Mouse (Mus musculus) lung, postnatal 10 days (tissue): Measurements from ENCODE around the gene Stim1.
"Not testable (repeated sequence)": the region's sequence is repeated elsewhere in the genome, so short reads cannot be mapped to it uniquely, and the experiment has no call there.

Source experiments
- DNase-seq: peaks from one replicate; pipeline ENCODE4 v3.0.0; 2021

Gene Stim1

DNA sequence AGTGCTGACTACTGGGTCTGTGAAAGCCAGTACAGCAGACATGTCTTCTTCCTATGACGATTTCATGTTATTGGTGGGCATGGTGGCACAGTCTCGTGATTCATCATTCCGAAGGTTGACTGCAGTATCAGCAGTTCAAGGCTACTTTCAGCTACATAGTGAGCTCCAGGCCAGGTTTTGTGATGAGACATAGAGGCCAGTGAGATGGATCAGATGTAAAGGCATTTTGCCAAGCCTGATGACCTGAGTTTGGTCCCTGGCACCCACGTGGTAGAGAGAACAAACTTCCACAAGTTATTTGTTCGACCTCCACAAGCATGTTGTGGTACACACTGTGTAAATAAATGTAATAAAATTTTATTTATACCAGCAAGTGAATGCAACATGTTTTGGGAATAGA is 102.9 kb downstream of the Stim1 start:
- no peak for DNase-seq

DNA sequence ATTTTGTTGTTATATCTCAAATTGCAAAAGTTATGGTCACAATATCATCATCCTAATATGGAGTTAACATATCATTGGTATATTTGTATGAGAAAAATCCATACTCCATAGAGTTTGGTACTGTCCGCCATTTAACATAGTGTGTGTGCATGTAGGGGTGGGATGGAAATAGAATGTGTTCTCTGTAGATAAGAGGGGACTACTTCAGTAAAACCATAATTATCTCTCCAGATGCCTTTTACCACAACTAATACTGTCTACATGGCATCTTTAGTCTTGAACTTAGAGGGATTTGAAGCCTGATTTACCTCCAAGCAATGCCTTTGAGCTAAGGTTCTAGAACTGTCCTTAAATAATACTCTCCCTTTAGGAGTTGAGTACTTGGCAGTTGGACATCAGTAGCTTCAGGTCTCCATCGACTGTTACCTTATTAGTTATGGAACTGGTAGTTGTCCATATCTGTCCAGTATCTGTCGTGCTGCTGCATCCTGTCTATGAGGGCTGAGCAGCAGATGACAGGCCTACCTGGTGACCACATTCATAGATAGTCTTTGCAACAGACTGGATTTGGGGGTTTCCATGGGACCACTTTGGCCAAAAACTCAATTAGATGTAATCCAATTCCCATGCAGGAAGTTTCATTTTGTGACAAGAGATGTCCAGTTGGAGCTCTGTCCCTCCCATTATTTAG is 105.9 kb downstream of the Stim1 start:
- DNase-seq, result no peak

DNA sequence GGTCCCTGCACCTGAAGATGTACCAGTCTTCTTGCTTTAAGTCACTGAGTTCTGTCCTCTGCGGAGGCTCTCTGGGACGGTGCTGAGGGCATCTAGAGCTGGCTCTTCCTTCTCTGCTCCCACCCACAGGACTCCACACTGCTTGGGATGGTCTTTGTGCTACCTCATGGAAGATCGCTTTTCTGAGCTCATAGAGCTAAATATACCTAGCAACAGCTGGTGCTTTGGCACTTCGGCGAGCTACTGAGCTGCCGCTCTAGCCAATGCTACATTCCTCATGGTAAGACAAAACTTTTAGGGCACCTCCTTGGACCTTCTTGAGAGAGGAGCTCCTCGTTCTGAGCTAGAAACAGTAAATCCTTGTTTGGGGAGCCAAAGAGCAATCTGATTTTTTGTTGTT is 115.6 kb downstream of the Stim1 start:
- peak; percentile 10 for DNase-seq

DNA sequence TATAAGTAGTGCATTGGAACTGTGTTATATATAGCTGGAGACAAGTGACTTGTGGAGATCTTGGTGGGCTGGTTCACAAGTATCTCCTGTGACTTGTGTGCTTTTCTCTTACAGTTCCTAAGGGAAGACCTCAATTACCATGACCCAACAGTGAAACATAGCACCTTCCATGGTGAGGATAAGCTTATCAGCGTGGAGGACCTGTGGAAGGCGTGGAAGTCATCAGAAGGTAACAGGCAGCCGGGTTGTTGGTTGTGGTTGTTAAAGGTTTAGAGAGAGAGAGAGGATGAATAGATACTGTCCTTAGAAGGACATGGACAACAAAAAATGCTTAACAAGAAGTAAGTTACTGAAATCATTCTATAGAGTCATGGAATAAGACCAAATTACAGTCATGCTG is 118.4 kb downstream of the Stim1 start:
- no peak for DNase-seq

DNA sequence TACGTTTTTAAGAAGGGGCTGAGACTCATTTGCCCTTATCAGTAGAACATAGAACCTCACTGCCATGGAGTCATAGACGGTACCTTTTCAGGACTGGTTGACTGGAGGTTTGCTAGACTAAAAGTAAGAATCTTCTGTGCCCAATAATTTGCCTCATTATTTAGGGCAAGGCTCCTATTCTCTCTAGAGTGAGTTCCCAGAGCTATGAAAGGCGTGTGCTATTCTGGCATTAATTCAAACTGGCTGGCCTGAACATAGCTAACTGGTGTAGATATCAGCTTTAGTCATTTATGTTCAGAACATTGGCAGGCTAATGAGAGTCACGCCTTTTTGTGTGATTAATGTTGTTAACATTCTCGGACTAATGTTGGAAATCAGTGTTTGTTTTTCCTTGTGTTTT is 121.5 kb downstream of the Stim1 start:
- DNase-seq, result peak; percentile 18

DNA sequence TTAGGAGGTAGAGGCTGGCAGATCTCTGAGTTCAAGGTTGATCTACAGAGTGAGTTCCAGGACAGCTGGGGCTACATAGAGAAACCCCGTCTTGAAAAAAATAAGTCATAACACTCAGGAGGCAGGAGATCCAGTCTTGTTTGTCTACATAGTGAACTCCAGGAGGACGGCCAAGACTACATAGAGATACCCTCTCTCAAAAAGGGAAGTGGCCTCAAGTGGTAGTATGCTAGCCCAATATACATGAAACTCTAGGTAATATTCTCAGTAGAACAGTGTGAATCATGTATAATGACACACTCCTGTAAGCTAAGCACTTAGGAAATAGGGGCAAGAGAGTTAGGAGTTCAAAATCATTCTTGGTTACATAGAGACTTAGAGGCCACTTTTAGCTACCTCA is 126.3 kb downstream of the Stim1 start:
- no peak for DNase-seq

DNA sequence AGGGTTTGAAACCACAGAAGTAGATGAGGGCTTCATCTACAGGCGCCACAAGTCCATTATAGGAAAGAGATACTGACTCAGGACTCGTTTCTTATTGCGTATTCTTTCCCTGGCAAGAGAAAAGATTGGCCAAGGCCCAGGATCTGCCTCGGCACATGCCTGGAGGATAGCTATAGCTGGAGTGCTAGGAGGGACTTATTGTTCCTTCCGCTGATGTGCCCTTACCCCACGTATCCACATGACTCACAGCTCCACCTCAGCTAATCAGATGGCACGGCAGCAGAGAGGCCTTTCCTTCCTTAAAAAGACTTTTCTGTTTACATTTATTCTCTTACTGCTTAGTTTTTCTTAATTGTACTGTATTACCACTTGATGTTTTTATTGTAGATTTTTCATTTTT is 128.3 kb downstream of the Stim1 start:
- no peak for DNase-seq

DNA sequence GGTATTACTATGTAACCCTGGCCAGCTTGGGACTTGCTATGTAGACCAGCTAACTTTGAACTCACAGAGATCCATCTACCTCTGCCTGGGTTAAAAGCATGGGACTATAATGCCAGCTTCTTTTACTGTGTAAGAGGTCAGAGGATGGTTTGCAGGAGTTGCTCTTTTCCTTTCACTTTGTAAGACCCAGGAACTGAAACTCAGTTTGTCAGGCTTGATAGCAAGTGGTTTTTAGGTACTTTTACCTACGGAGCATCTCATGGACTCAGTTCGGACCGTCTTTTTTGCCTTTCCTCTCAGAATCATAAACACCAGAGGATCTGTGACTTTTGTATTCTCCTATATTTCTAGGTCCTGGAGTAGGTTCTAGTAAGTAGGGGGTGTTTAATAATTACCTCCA is 128.7 kb downstream of the Stim1 start:
- DNase-seq, result no peak

DNA sequence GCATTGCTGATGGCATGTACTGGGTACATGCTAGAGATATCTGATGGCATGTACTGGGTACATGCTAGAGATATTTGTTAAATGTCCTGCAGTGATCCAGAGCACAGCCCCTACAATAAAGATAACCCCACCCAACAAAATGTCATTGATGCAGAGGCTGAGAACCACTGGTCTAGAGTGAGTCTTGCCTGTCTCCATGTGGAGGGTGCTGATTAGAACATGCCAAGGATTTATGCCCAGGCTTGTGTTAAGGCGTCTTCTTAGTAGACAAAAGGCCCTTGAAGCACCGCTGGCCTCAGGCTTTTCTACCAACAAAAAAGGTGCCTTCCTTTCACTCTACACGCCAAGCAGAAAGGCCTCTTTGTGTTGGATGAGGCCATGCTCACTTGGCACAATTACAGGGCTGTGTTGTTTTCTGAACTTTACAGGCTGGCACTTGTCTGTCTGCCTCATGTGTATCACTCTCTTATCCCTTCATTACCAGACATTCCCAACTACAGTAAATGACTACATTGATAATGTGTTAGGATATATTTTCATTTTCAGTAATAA is 131.7 kb downstream of the Stim1 start:
- DNase-seq, result no peak

DNA sequence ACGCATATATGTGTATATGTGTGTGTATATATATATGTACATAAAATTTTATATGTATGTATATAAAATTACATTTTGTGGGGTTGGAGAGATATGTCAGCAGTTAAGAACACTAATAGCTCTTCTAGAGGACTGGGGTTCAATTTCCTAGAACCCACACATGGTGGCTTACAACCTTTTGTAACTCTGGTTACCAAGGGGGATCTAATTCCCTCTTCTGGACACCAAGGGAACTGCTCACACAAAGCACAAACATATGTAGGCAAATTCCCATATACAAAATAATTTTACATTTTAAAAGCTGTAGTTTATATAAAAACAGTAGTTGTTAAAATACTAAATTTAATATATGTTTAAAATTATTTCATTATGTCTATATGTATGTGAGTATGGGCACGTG is 136.5 kb downstream of the Stim1 start:
- no peak for DNase-seq

DNA sequence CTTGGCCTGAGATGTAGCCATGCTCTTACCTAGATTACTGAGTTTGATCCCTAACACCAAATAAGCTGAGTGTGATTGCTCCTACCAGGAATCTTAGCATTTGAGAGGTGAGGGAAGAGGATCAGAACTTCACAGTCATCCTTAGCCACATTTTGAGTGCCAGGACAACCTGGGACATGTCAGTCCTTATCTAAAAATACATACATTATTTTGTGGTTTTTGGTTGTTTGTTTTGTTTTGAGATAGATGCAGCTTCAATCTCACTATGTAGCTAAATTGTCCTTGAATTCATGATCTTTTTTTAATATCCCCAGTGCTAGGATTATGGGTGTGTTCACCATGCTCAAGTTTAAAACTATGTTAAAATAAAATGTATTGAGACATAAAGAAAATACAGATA is 139.8 kb downstream of the Stim1 start:
- DNase-seq, result no peak

DNA sequence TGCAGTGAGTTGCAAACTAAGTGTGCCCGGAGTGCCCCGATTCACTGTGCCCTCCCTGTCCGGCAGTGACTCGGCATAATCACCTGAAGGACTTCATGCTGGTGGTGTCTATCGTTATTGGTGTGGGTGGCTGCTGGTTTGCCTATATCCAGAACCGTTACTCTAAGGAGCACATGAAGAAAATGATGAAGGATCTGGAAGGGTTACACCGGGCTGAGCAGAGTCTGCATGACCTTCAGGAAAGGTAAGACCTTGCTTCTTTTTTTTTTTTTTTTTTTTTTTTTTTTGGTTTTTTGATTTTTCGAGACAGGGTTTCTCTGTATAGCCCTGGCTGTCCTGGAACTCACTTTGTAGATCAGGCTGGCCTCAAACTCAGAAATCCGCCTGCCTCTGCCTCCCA is 147.7 kb downstream of the Stim1 start:
- DNase-seq, result not testable (repeated sequence)

DNA sequence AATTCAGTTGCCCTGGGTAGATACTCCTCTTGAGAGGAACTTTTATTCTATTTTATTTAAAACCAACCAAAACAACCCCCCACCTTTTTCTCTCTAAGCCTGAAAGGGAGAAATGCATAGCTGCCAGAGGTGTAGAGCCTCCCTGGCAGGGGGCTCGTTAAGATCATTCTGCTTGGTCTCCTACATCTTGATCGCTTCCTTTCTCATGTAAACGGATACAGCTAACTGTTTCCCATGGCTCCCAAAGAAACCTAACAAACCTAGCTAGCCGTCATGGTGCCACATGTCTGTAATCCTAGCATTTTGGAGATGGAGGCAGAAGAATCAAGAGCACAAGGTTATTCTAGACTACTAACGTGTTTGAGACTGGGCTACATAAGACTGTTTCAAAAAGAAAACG is 148.2 kb downstream of the Stim1 start:
- DNase-seq, result no peak

DNA sequence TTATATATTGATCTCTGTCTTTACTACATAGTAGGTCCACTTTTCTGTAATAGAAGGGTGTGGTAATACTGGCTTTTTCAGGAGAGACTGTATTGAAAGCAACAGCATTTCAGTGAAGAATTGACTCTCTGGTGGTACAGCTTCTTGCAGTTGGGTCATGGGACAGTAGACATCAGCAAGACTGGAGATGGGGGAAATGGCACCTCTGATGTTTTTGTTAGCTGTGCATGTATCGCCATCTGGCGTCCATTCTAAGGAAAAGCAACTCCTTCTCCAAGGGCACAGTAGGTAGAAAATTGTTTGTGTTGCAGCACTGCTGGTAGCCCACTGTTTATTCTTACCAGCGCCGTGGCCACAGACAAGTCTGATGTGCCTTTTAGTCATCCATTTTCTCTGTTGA is 149.8 kb downstream of the Stim1 start:
- peak; percentile 59 for DNase-seq

DNA sequence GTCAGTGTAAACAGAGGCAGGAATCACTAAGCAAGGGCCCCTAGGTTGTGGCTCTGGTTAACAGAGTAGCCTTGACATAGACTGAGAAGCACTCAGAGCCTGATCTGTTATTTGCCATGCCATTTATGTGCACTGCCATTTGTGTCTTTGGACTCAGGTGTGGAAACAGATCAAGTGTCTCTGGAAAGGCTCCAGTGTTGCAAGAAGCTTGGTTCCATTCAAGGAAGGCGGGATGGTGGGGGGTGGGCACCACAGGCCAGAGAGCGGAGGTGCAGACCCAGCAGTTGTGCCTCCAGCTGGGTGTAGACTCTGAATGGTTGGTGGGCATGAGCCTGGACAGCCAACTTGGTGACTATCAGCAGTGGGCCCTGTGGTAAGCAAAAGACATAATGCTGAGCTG is 154.4 kb downstream of the Stim1 start:
- no peak for DNase-seq

DNA sequence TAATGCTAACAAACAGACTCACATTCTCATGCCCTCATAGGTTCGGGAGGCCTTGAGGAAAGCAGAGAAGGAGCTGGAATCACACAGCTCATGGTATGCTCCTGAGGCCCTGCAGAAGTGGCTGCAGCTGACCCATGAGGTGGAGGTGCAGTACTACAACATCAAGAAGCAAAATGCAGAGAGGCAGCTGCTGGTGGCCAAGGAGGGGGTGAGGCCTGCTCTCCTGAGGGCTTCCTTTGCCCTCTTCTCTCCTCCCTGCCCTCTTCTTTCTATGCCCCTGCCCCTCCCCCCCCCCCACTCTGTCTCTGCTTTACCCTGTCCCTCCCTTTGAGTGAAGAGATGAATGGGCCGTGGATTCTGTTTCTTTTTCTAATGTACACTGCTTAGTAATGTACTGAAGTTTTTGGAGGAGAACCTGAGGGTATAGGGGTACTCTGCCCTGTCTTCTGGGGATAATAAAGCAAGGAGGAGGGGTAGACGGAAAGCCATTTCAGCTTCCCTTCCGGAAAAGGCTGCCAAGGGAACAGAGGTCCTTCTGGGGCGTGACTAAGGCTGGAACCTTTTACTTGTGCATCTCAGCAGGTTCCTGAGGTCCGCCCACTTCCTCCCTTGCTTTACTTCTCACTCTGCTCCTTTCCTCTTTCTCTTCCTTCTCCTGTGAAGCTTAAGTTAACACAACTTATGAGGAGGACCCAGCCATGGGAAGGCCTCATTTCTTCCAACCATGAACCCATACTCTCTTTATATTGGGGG is 158.5 kb downstream of the Stim1 start:
- DNase-seq, result no peak

DNA sequence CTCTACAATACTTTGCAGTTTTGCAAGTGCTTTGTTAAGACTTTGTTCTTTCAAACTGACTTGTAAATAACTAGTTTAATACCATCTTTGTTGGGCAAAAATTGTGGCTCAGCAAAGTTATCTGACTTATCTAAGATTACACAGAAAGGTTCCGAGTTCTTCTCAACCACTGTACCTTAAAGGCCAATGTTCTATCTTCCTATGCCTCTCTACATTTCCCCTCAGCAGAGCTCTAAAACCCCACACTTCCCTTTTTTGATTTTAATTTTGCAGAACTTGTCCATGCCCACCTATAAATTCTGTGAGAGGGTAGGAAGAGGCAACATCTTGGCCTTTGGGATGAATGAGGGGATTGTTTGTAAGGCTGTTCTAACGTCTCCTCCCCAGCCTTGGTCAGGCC is 166.7 kb downstream of the Stim1 start:
- DNase-seq, result no peak

DNA sequence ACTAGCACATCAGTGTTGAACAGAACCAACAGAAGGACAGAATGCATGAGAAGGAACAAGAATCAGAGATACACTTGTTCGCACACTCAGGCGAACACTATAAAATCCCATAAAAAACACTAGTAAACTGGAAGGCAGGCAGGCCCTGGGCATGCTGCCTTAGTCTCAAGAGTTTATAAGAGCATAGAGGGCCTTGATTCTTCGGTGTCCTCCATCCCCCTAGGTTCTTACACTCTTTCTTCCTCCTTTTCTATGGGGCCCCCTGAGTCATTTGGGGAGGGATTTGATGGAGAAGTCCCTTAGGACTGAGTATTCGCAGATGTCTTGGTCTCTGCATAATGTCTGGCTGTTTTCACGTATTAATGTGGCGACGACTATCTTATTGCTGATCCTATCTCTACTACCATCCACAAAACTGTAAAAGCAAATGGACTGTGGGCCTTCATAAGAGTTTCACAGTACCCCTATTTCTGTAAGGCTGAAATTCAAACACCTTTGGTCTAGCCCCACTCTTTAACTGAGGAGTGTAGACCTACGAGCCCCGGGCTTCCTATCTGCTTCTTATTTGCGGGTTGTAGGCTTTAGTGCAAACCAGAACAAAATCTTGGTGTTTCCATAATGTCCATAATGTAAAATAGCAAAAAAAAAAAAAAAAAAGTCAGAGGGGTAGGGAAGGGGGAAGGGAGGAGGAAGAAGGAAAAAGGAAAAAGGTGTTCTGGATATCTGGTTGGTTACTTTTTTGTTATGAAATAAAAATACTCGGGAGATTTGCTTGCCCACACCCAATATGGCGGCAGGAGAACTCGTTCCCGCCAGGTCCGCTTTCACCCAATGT is 173.4 kb downstream of the Stim1 start:
- no peak for DNase-seq

DNA sequence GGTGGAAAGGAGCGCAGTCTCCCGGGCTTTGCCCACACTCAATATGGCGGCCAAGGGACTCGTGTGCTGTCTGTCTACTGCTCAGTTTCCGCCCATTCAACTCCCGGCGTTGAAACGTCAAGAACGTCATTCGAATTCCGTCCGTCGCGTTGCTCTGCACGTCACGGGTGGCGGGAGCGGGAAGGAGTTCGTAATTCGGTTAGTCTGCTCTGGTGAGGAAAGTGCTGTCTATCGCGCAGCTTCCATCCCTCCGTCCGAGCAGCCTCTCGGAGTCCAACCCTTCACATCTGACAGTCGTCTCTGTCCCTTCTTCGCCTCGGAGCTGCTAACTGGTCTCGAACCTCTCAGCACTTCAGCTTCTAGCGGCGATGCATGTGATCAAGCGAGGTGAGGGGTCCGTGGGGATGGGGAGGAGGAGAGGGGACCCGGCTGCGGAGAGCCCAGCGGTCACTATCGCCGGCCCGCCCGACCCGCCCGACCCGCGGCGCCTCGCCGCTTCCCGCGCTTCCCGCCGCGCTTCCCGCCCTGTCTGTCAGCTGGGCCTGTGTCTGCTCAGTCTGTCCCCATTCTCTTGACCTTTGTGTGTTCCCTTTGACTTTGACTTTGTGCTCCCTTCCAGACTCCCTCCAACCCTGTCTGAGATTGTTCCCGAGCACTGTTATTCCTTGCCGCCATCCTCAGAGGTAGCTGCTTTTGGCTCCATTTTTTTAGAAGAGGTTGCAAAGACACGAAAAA is 174.2 kb downstream of the Stim1 start, which contains the start of gene Rrm1:
TSS of gene Rrm1 (plus strand) at position 39 of the 735 bp plus-strand sequence.
- DNase-seq, result peak; percentile 97

DNA sequence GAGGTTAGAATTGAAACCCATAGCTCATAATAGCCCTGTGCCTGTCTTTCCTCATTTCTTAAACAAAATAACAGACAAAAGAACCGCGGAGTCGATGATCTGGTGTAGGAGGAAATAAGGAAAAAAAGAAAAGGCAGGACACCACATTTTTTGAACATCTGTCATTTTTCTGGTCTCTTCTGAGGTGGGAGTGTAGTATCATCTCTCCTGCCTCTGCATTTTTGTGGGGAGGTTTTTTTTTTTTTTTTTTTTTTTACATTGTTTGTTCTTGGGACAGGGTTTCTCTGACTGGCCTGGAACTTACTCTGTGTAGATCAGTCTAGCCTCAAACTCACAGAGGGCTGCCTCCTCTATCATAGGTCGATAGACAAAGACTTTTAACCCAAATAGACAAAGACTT is 174.8 kb downstream of the Stim1 start:
- DNase-seq, result no peak

DNA sequence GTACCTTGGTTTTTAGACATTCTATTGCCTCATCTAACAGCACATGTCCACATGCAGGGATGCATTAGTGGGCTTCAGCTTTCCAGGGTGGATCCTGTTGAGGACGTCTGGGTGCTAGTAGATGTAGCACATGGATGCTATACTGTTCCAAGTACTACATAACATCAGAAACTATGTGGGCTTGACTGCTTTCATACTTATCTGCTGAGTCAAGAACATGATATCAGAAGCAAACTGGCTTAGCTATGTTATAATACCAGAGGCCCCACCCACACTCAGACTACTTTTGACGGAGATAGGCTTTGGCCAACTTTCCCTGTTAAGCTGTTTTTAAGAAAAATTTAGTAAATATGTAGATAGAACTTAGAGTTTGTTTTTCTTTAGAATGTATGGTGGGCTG is 176.7 kb downstream of the Stim1 start:
- DNase-seq, result no peak

DNA sequence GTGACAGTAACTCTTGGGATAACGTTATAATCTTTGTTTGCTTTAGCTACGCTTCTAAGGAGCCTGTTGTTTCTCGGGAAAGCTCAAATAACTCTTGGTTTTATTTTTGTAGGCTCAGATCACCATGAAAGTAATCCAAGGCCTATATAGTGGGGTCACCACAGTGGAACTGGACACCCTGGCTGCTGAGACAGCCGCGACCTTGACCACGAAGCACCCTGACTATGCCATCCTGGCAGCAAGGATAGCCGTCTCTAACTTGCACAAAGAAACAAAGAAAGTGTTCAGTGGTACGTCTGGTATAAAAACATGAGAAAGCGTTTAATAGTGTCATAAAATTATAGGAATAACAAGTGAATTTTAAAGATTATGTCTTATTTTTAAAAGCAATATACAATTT is 178.8 kb downstream of the Stim1 start:
- DNase-seq, result no peak
